Mouse (Mus musculus) granulocyte monocyte progenitor cell, adult 5-6 weeks (primary cell): ENCODE measurements at regions not wholly inside any gene's neighbourhood (a gene's known extent, or its start where the extent isn't known, plus 50 kb on each side); places are given as distances from the start of the nearest gene placed in this dataset.

Experiments used
- ATAC-seq: replicated peaks from 2 replicates; pipeline ENCODE4 v1.8.0; 2016; ENCODE audit warnings: mild to moderate bottlenecking, moderate TSS enrichment, inconsistent platforms; ENCODE audit not compliant: poor library complexity, severe bottlenecking

GRCm38 (mm10) chr15:53399663-53400553 lies 484.8 kb upstream of the Gm7489 start:
- peak; percentile 98 for ATAC-seq

DNA sequence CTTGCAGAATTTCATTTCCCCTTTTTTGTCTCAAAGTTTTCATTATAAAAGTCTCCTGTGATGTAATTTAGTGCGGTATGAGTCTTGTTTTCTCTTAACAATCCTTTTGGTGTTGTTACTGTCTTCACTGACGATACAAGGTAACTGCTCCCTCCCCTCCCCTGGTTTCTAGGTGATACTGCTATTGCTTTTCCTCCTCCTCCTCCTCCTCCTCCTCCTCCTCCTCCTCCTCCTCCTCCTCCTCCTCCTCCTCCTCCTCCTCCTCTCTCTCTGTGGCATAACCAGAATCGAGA lies 484.2 kb upstream of the Gm7489 start:
- ATAC-seq = no peak
